Mouse (Mus musculus): ENCODE measurements around the gene Fam184a. TPM values are rescaled to one million over a fixed set of nuclear protein-coding genes. Genes with fewer than 3 reads are reported as not detected.

Gene Fam184a
- polyA plus RNA-seq, 1 experiment from 2014 or later: 4.9 TPM

- WGBS: under 1% methylated on average over 66 of the region's 67 CpGs
Measured at GRCm38 (mm10) chr10:53629247-53629917, 121.5 kb downstream of the Fam184a start.

GRCm38 (mm10) chr10:53615850-53616616, 134.9 kb downstream of the Fam184a start:
- WGBS: 86% methylated on average over 8 of the region's 8 CpGs
- no peak overlapping the region for H3K4me3 ChIP-seq
- no peak overlapping the region for H3K4me2 ChIP-seq
- no peaks in the 10 kb centered on the region for H3K27me3 ChIP-seq
- no peak for ATAC-seq (ENCODE audit: insufficient number of reproducible peaks, low FRiP score, low TSS enrichment, low read depth)
- no peaks in the 10 kb centered on the region for H3K4me1 ChIP-seq
- H3K27ac ChIP-seq: no peak overlapping the region
- no peaks in the 10 kb centered on the region for H3K9me3 ChIP-seq
- H3K9ac ChIP-seq: no peak overlapping the region
- H3K36me3 ChIP-seq: peaks cover 44% of the 10 kb centered on the region

More at GRCm38 (mm10) chr10:53629247-53629917, 121.5 kb downstream of the Fam184a start:
- Histone ChIP-seq H3K36me3 (peaks cover 9% of the 10 kb centered on the region), H3K9ac (peak overlapping the region; percentile 68), H3K4me2 (peak overlapping the region; percentile 52), H3K4me3 (peak overlapping the region; percentile 79), H3K27ac (peak overlapping the region; percentile 95), H3K9me3 (no peaks in the 10 kb centered on the region), H3K4me1 (peaks cover 6% of the 10 kb centered on the region; the same call in 1 of the 2 replicates), H3K27me3 (no peaks in the 10 kb centered on the region)
- peak; percentile 68 for ATAC-seq (ENCODE audit: insufficient number of reproducible peaks, low FRiP score, low TSS enrichment, low read depth)

- H3K27me3 ChIP-seq: no peaks in the 10 kb centered on the region
- H3K4me3 ChIP-seq: no peak overlapping the region
- no peaks in the 10 kb centered on the region for H3K9me3 ChIP-seq
- H3K4me1 ChIP-seq: no peaks in the 10 kb centered on the region
- H3K9ac ChIP-seq: no peak overlapping the region
- 90% methylated on average over 1 of the region's 1 CpGs for WGBS
- ATAC-seq (ENCODE audit: insufficient number of reproducible peaks, low FRiP score, low TSS enrichment, low read depth): no peak
- H3K36me3 ChIP-seq: peaks cover 52% of the 10 kb centered on the region
- no peak overlapping the region for H3K4me2 ChIP-seq
- no peak overlapping the region for H3K27ac ChIP-seq
Measured at GRCm38 (mm10) chr10:53613955-53614354, 137.0 kb downstream of the Fam184a start.

- H3K9ac ChIP-seq: no peak overlapping the region
- WGBS: 59% methylated on average over 1 of the region's 1 CpGs
- H3K4me1 ChIP-seq: no peaks in the 10 kb centered on the region
- peaks cover 59% of the 10 kb centered on the region for H3K36me3 ChIP-seq
- H3K27ac ChIP-seq: no peak overlapping the region
- H3K27me3 ChIP-seq: no peaks in the 10 kb centered on the region
- ATAC-seq (ENCODE audit: insufficient number of reproducible peaks, low FRiP score, low TSS enrichment, low read depth): no peak
- no peak overlapping the region for H3K4me2 ChIP-seq
- H3K9me3 ChIP-seq: no peaks in the 10 kb centered on the region
- no peak overlapping the region for H3K4me3 ChIP-seq
Measured at GRCm38 (mm10) chr10:53612172-53612571, 138.8 kb downstream of the Fam184a start.

GRCm38 (mm10) chr10:53608274-53608673, 142.6 kb downstream of the Fam184a start:
- Histone ChIP-seq H3K9me3 (no peaks in the 10 kb centered on the region), H3K4me3 (no peak overlapping the region), H3K27ac (no peak overlapping the region), H3K27me3 (no peaks in the 10 kb centered on the region), H3K36me3 (peaks cover 58% of the 10 kb centered on the region), H3K4me1 (no peaks in the 10 kb centered on the region), H3K4me2 (no peak overlapping the region), H3K9ac (no peak overlapping the region)
- no peak for ATAC-seq (ENCODE audit: insufficient number of reproducible peaks, low FRiP score, low TSS enrichment, low read depth)
- 59% methylated on average over 2 of the region's 2 CpGs for WGBS

GRCm38 (mm10) chr10:53605328-53605727, 145.6 kb downstream of the Fam184a start:
- no peak for ATAC-seq (ENCODE audit: insufficient number of reproducible peaks, low FRiP score, low TSS enrichment, low read depth)
- WGBS: 67% methylated on average over 2 of the region's 2 CpGs

DNA sequence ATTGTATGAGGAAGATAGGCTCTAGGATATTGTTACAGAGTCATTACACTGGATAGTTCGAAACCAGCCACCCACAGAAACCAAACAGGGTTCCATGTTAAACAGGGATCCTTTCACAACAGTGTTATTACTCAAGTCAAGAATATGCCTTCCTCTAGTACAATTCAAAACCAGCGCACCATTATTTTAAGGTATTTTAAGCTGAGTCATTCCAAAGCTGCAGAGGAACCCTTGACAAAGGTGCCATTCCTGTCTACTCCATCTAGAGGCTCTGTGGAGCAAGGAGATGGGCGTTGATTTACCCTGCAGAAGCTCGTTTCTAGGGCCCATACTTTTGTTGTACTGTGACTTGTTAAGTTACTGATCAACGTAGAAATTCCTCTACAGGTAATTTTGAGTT, 152.1 kb downstream of the Fam184a start:
- Histone ChIP-seq H3K36me3 (peaks cover 5% of the 10 kb centered on the region), H3K9me3 (no peaks in the 10 kb centered on the region), H3K4me1 (peaks cover 7% of the 10 kb centered on the region; the same call in 1 of the 2 replicates), H3K4me2 (no peak overlapping the region; the same call in 1 of the 2 replicates), H3K27ac (no peak overlapping the region), H3K9ac (no peak overlapping the region), H3K27me3 (no peaks in the 10 kb centered on the region), H3K4me3 (no peak overlapping the region; the same call in 1 of the 2 replicates)
- WGBS: 48% methylated on average over 5 of the region's 5 CpGs
- ATAC-seq (ENCODE audit: insufficient number of reproducible peaks, low FRiP score, low TSS enrichment, low read depth): no peak

More at GRCm38 (mm10) chr10:53605328-53605727, 145.6 kb downstream of the Fam184a start:
- Histone ChIP-seq H3K9ac (no peak overlapping the region), H3K27ac (no peak overlapping the region), H3K36me3 (peaks cover 44% of the 10 kb centered on the region), H3K9me3 (no peaks in the 10 kb centered on the region), H3K27me3 (no peaks in the 10 kb centered on the region), H3K4me2 (no peak overlapping the region), H3K4me1 (no peaks in the 10 kb centered on the region), H3K4me3 (no peak overlapping the region)

DNA sequence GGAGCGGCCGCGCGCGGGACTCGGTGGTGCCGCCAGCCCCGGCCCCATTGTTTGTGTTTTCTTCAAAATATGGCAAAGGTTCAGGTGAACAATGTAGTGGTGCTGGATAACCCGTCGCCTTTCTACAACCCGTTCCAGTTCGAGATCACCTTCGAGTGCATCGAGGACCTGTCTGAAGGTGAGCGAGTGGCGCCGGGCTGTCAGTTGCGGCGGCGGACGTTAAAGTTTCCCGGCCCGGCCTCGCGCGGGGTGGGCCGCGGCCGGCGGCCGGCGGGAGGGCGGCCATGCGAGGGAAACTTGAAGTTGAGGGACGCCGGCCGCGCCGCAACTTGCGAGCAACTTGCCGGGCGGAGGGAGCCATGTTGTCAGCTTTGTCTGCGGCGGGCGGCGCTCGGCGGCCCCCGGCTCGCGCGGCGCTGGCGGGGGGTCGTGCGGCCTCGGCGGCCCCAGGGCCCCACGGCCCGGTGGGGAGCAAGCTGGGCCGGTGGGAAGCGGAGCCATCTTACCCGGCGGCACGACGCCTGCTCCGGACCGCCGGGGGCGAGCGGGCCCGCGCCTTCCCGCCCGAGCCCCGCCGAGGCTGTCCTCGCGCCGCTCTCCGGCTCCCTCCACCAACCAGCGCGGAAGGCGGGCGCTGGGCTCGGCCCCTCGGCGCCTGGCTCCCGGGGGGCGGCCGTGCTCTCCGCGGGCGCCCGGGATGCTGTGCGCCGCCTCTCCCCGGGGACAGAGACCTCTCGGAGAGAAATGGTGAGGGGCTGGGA, 153.6 kb downstream of the Fam184a start:
- WGBS: under 1% methylated on average over 99 of the region's 99 CpGs
- H3K27ac ChIP-seq: peak overlapping the region; percentile 99
- no peaks in the 10 kb centered on the region for H3K9me3 ChIP-seq
- H3K36me3 ChIP-seq: no peaks in the 10 kb centered on the region; the same call in 1 of the 2 replicates
- H3K9ac ChIP-seq: peak overlapping the region; percentile 93
- 0 out of 2 replicates have a peak, but pooled peaks have one; percentile 32 for ATAC-seq (ENCODE audit: insufficient number of reproducible peaks, low FRiP score, low TSS enrichment, low read depth)
- H3K4me2 ChIP-seq: peak overlapping the region; percentile 58
- no peaks in the 10 kb centered on the region for H3K27me3 ChIP-seq
- peaks cover 7% of the 10 kb centered on the region; the same call in 1 of the 2 replicates for H3K4me1 ChIP-seq
- H3K4me3 ChIP-seq: peak overlapping the region; percentile 94

GRCm38 (mm10) chr10:53596677-53597120, 154.2 kb downstream of the Fam184a start, which contains the start of gene Asf1a:
TSS of gene Asf1a (plus strand) at chr10:53596757.
- H3K4me2 ChIP-seq: peak within 1 kb of the TSS; percentile 62
- peak within 1 kb of the TSS; percentile 94 for H3K4me3 ChIP-seq
- H3K4me1 ChIP-seq: peaks cover 7% of the 10 kb centered on the region; the same call in 1 of the 2 replicates
- peak within 1 kb of the TSS; percentile 93 for H3K9ac ChIP-seq
- H3K36me3 ChIP-seq: no peaks in the 10 kb centered on the region
- no peaks in the 10 kb centered on the region for H3K27me3 ChIP-seq
- WGBS: under 1% methylated on average over 52 of the region's 52 CpGs
- no peaks in the 10 kb centered on the region for H3K9me3 ChIP-seq
- H3K27ac ChIP-seq: peak within 1 kb of the TSS; percentile 99
- ATAC-seq (ENCODE audit: insufficient number of reproducible peaks, low FRiP score, low TSS enrichment, low read depth): peak; percentile 97

GRCm38 (mm10) chr10:53595744-53596676, 154.9 kb downstream of the Fam184a start:
- peak overlapping the region; percentile 62 for H3K4me2 ChIP-seq
- peak; percentile 94 for ATAC-seq (ENCODE audit: insufficient number of reproducible peaks, low FRiP score, low TSS enrichment, low read depth)
- peak overlapping the region; percentile 50 for H3K9ac ChIP-seq
- H3K4me1 ChIP-seq: peaks cover 7% of the 10 kb centered on the region; the same call in 1 of the 2 replicates
- 4% methylated on average over 25 of the region's 27 CpGs for WGBS
- H3K27ac ChIP-seq: peak overlapping the region; percentile 99
- H3K36me3 ChIP-seq: no peaks in the 10 kb centered on the region
- no peaks in the 10 kb centered on the region for H3K9me3 ChIP-seq
- H3K4me3 ChIP-seq: peak overlapping the region; percentile 94
- no peaks in the 10 kb centered on the region for H3K27me3 ChIP-seq
